Mouse (Mus musculus) embryonic facial prominence, embryonic 12.5 days (tissue): ENCODE data around the gene Atp1a4. TPM values are rescaled to one million over a fixed set of nuclear protein-coding genes. Genes with fewer than 3 reads are reported as not detected.

ENCODE experiments used
- ATAC-seq: fragments of 200-750 bp; cut with Nextera tagmentation; 2 replicates; pipeline ENCODE4 v1.8.0; 2017; ENCODE audit not compliant: insufficient number of reproducible peaks, insufficient read depth, low FRiP score, low TSS enrichment
- H3K27ac ChIP-seq: fragments of 300-500 bp; sonication (generic); 2 replicates; pipeline ENCODE4 v1.5.1; 2016; ENCODE audit warnings: mild to moderate bottlenecking
- H3K27me3 ChIP-seq: fragments of 300-500 bp; sonication (generic); 2 replicates; pipeline ENCODE4 v1.6.1; 2016; ENCODE audit warnings: mild to moderate bottlenecking, moderate library complexity
- H3K36me3 ChIP-seq: fragments of 300-500 bp; sonication (generic); 2 replicates; pipeline ENCODE4 v1.6.1; 2016; ENCODE audit warnings: mild to moderate bottlenecking
- H3K4me1 ChIP-seq: fragments of 300-500 bp; sonication (generic); 2 replicates; pipeline ENCODE4 v1.6.1; 2016
- H3K4me2 ChIP-seq: fragments of 300-500 bp; sonication (generic); replicated peaks from 2 replicates; pipeline ENCODE4 v1.6.1; 2016; ENCODE audit warnings: mild to moderate bottlenecking, moderate library complexity
- H3K4me3 ChIP-seq: fragments of 300-500 bp; sonication (generic); 2 replicates; pipeline ENCODE4 v1.5.1; 2016; ENCODE audit warnings: mild to moderate bottlenecking
- H3K9ac ChIP-seq: fragments of 300-500 bp; sonication (generic); 2 replicates; pipeline ENCODE4 v1.6.1; 2016; ENCODE audit warnings: mild to moderate bottlenecking, moderate library complexity
- H3K9me3 ChIP-seq: fragments of 300-500 bp; sonication (generic); 2 replicates; pipeline ENCODE4 v1.6.1; 2016; ENCODE audit warnings: mild to moderate bottlenecking, moderate library complexity
- WGBS: fragments of 180-500 bp; shearing (Covaris S2); methylation state at CpG from one replicate; pipeline ENCODE4 v1.1.7; 2016; 5-methylcytosine and 5-hydroxymethylcytosine counted together
- polyA plus RNA-seq: library from polyadenylated mRNA; unstranded; fragments of >200 nt; fragmentation: Nextera tagmentation; extraction: Ambion mirVana; gene quantifications from 2 replicates; pipeline ENCODE4 v1.2.1, GENCODE M21; 2016

Atp1a4 gene
- polyA plus RNA-seq, 1 experiment from 2014 or later, result not detected

GRCm38 (mm10) chr1:172243547-172244205 is 14.5 kb downstream of the Atp1a4 start:
- no peaks in the 10 kb centered on the region for H3K9me3 ChIP-seq
- H3K4me2 ChIP-seq, result peak overlapping the region; percentile 18; the same call in 1 of the 2 replicates
- H3K27me3 ChIP-seq, result peaks cover 20% of the 10 kb centered on the region
- H3K4me1 ChIP-seq, result peaks cover 8% of the 10 kb centered on the region
- WGBS, result 23% methylated on average over 16 of the region's 16 CpGs
- H3K4me3 ChIP-seq, result no peak overlapping the region
- no peak overlapping the region for H3K9ac ChIP-seq
- no peak for ATAC-seq
- no peaks in the 10 kb centered on the region for H3K36me3 ChIP-seq
- no peak overlapping the region for H3K27ac ChIP-seq

GRCm38 (mm10) chr1:172242401-172242800 is 15.8 kb downstream of the Atp1a4 start:
- Histone ChIP-seq H3K27ac (no peak overlapping the region), H3K36me3 (no peaks in the 10 kb centered on the region), H3K4me3 (no peak overlapping the region), H3K27me3 (peaks cover 20% of the 10 kb centered on the region), H3K9me3 (no peaks in the 10 kb centered on the region), H3K9ac (no peak overlapping the region), H3K4me2 (no peak overlapping the region), H3K4me1 (peaks cover 8% of the 10 kb centered on the region)
- peak; percentile 56; the same call in 1 of the 2 replicates for ATAC-seq
- 52% methylated on average over 2 of the region's 2 CpGs for WGBS

GRCm38 (mm10) chr1:172240945-172241708 is 17.1 kb downstream of the Atp1a4 start:
- H3K27ac ChIP-seq, result no peak overlapping the region
- WGBS, result 57% methylated on average over 6 of the region's 6 CpGs

GRCm38 (mm10) chr1:172229215-172229614 is 29.0 kb downstream of the Atp1a4 start:
- Histone ChIP-seq H3K9ac (no peak overlapping the region), H3K36me3 (no peaks in the 10 kb centered on the region), H3K9me3 (no peaks in the 10 kb centered on the region), H3K4me2 (no peak overlapping the region), H3K27me3 (no peaks in the 10 kb centered on the region), H3K27ac (no peak overlapping the region), H3K4me3 (no peak overlapping the region), H3K4me1 (no peaks in the 10 kb centered on the region)
- no peak for ATAC-seq
- WGBS, result 73% methylated on average over 1 of the region's 1 CpGs

More at GRCm38 (mm10) chr1:172240945-172241708, 17.1 kb downstream of the Atp1a4 start:
- no peak overlapping the region for H3K4me3 ChIP-seq
- H3K9ac ChIP-seq, result no peak overlapping the region
- peaks cover 20% of the 10 kb centered on the region for H3K27me3 ChIP-seq
- no peak overlapping the region for H3K4me2 ChIP-seq
- H3K4me1 ChIP-seq, result peaks cover 9% of the 10 kb centered on the region
- ATAC-seq, result no peak
- H3K9me3 ChIP-seq, result no peaks in the 10 kb centered on the region
- no peaks in the 10 kb centered on the region for H3K36me3 ChIP-seq

GRCm38 (mm10) chr1:172228209-172228608 is 30.0 kb downstream of the Atp1a4 start:
- Histone ChIP-seq H3K9ac (no peak overlapping the region), H3K4me3 (no peak overlapping the region), H3K4me1 (no peaks in the 10 kb centered on the region), H3K36me3 (no peaks in the 10 kb centered on the region), H3K9me3 (no peaks in the 10 kb centered on the region), H3K27me3 (no peaks in the 10 kb centered on the region), H3K27ac (no peak overlapping the region), H3K4me2 (no peak overlapping the region)
- ATAC-seq, result no peak
- WGBS, result 84% methylated on average over 2 of the region's 2 CpGs

GRCm38 (mm10) chr1:172221297-172222063 is 36.7 kb downstream of the Atp1a4 start:
- Histone ChIP-seq H3K27ac (peak overlapping the region; percentile 96), H3K9ac (no peak overlapping the region), H3K4me1 (peaks cover 54% of the 10 kb centered on the region), H3K4me3 (no peak overlapping the region), H3K27me3 (no peaks in the 10 kb centered on the region), H3K9me3 (no peaks in the 10 kb centered on the region), H3K36me3 (no peaks in the 10 kb centered on the region), H3K4me2 (no peak overlapping the region)
- WGBS, result 22% methylated on average over 11 of the region's 11 CpGs
- peak; percentile 72 for ATAC-seq

GRCm38 (mm10) chr1:172220414-172220813 is 37.8 kb downstream of the Atp1a4 start:
- no peak for ATAC-seq
- Histone ChIP-seq H3K9ac (no peak overlapping the region), H3K4me2 (no peak overlapping the region), H3K27ac (peak overlapping the region; percentile 96), H3K4me3 (no peak overlapping the region), H3K9me3 (no peaks in the 10 kb centered on the region), H3K4me1 (peaks cover 54% of the 10 kb centered on the region), H3K36me3 (no peaks in the 10 kb centered on the region), H3K27me3 (no peaks in the 10 kb centered on the region)
- 46% methylated on average over 10 of the region's 10 CpGs for whole genome bisulfite sequencing

- H3K9me3 ChIP-seq, result no peaks in the 10 kb centered on the region
- no peak within 1 kb of the TSS for H3K9ac ChIP-seq
- no peak within 1 kb of the TSS for H3K4me2 ChIP-seq
- H3K27me3 ChIP-seq, result no peaks in the 10 kb centered on the region
- H3K4me1 ChIP-seq, result peaks cover 54% of the 10 kb centered on the region
- WGBS, result 73% methylated on average over 16 of the region's 19 CpGs
- no peak for ATAC-seq
- peak within 1 kb of the TSS; percentile 96 for H3K27ac ChIP-seq
- no peak within 1 kb of the TSS for H3K4me3 ChIP-seq
- H3K36me3 ChIP-seq, result no peaks in the 10 kb centered on the region
These were observed 38.5 kb downstream of the Atp1a4 start, which contains the start of gene Casq1 for GRCm38 (mm10) chr1:172219451-172220406. Gene Casq1, minus strand, starts transcription at chr1:172219868.

- peak overlapping the region; percentile 12; the same call in 1 of the 2 replicates for H3K27ac ChIP-seq
These were observed 39.9 kb downstream of the Atp1a4 start for GRCm38 (mm10) chr1:172218164-172218910.

GRCm38 (mm10) chr1:172217148-172217547 is 41.1 kb downstream of the Atp1a4 start:
- Histone ChIP-seq H3K9ac (0 out of 2 replicates have a peak overlapping the region, but pooled peaks have one; percentile 12), H3K4me2 (peak overlapping the region; percentile 42), H3K27me3 (no peaks in the 10 kb centered on the region), H3K27ac (peak overlapping the region; percentile 64), H3K9me3 (no peaks in the 10 kb centered on the region), H3K36me3 (no peaks in the 10 kb centered on the region), H3K4me3 (peak overlapping the region; percentile 20; the same call in 1 of the 2 replicates), H3K4me1 (peaks cover 59% of the 10 kb centered on the region)
- 0% methylated on average over 5 of the region's 5 CpGs for WGBS
- 0 out of 2 replicates have a peak, but pooled peaks have one; percentile 4 for ATAC-seq

More at GRCm38 (mm10) chr1:172218164-172218910, 39.9 kb downstream of the Atp1a4 start:
- H3K27me3 ChIP-seq, result no peaks in the 10 kb centered on the region
- peaks cover 55% of the 10 kb centered on the region for H3K4me1 ChIP-seq
- H3K9me3 ChIP-seq, result no peaks in the 10 kb centered on the region
- no peak overlapping the region for H3K4me3 ChIP-seq
- H3K36me3 ChIP-seq, result no peaks in the 10 kb centered on the region
- no peak overlapping the region for H3K4me2 ChIP-seq
- ATAC-seq, result no peak
- 61% methylated on average over 15 of the region's 15 CpGs for WGBS
- H3K9ac ChIP-seq, result no peak overlapping the region
